Mouse (Mus musculus): ENCODE data around the gene Slit2.

DNA sequence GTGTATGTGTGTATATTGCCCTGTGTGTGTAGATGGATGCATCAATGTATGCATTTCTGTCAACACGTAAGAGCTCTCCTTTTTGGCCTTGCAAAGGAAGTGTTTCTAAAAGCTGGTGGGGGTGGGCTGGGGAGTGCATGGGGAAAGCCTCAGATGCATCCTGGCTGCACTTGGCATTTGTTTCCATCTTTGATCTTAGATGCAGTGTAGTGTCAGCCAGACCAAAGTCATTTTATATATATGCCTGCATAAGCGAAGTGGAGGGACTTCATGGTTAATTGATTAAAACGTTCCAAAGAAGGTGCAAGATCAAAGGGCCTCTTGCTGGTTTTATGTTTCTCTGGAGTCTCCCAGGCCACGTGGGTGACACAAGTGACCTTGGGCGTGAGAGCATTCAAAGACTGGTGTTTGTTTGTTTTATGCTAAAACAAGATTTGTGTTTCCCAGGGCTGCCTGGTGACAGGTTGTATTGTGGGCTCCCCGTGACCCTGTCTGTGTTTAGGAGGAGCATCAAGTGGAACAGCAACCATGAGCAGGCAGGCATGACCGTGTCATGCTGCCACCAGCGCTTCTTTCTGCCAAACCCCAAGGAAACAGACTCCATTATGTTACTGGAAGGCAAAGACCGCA lies 351.1 kb downstream of the Slit2 start:
- TF ChIP-seq POLR2A (IDR thresholded peaks at IDR 0.05; ENCODE audit: low read depth, low read length) (no peak), CTCF (IDR thresholded peaks at IDR 0.05; ENCODE audit: borderline replicate concordance, insufficient read depth, low read length) (no peak)
